Comparison of ENCODE assay signal across 21 mouse cellular contexts in the genomic region with DNA sequence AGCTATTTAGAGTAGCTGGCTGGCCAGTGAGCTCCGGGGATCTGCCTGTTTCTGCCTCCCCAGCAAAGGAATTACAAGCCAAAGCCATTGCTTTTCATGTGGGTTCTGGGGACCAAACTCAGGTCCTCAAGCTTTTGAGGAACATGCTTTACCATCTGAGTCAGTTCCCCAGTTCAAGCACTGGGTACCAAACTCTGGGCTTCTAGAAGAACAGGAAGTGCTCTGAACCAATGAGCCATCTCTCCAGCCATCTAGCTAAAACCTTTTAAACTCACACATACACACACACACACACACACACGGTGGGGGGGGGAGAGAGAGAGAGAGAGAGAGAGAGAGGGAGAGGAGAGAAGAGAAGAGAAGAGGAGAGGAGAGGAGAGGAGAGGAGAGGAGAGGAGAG. TPM values are rescaled to one million over a fixed set of nuclear protein-coding genes. Genes with fewer than 3 reads are reported as not detected.
A peak's percentile ranks its signal among the peaks of the same experiment; 100 is the strongest.
DNase-seq lines count a peak whose midpoint lies in the region; ATAC-seq and TF ChIP-seq lines count a peak whose summit lies in the region.
"Had no signal": no experiment of that assay in that cellular context is flagged by ENCODE, and none has a peak within 500 bp of the region (broad histone marks: within the 10 kb centered on the region; RNA-seq: fewer than 3 reads in every experiment).

No protein-coding gene starts in this region.

- DNase-seq in spleen, adult 2 months (ENCODE audit: low read depth in 1 of 2, low spot score in 2 of 2), result peak in 1 of 2 experiments; percentile 13
- no peak for DNase-seq in spleen, adult 12 weeks (ENCODE audit: low spot score)
- DNase-seq in induced T-regulatory cell, adult 2 months (ENCODE audit: low read depth), result peak; percentile 36
- no peak for DNase-seq in left cerebral cortex, postnatal 4 days
- no peak for DNase-seq in thymus, postnatal 4 days
- DNase-seq: adrenal gland, adult 8-10 months; adrenal gland, postnatal 36 days; cerebellum, adult 11-12 months; cerebellum, adult 9-10 months; cerebellum, postnatal 25 days; gastrocnemius, postnatal 10 days; heart, adult 18-20 months; heart, postnatal 10 days; heart, postnatal 4 days had no signal

- no peaks in the 10 kb centered on the region for H3K27me3 ChIP-seq in spleen, adult 2 months (ENCODE audit: control insufficient read depth, insufficient read depth, low read length)
- H3K27me3 ChIP-seq: embryonic facial prominence, embryonic 12.5 days; forebrain, embryonic 15.5 days; hindbrain, embryonic 12.5 days had no signal

- TF ChIP-seq POLR2A in spleen, adult 2 months (IDR thresholded peaks at IDR 0.05; ENCODE audit: low read depth, low read length), result no peak

- peak; percentile 30; the same call in 1 of the 2 replicates for ATAC-seq in megakaryocyte, adult 5-6 weeks (ENCODE audit: poor library complexity, severe bottlenecking)
- ATAC-seq: CD4-positive, CD25-positive, alpha-beta regulatory T cell, adult 4 months; forebrain, embryonic 15.5 days had no signal

- WGBS in spleen, adult 2 months, result 71% methylated on average over 1 of the region's 2 CpGs

- H3K36me3 ChIP-seq in spleen, adult 2 months (ENCODE audit: control insufficient read depth, insufficient read depth, low read length), result no peaks in the 10 kb centered on the region
- H3K36me3 ChIP-seq: embryonic facial prominence, embryonic 12.5 days; forebrain, embryonic 15.5 days; G1E; heart, embryonic 10.5 days; hindbrain, embryonic 12.5 days had no signal

- H3K4me1 ChIP-seq in spleen, adult 2 months (ENCODE audit: control insufficient read depth, insufficient read depth, insufficient read length), result peaks cover 9% of the 10 kb centered on the region; the same call in 1 of the 2 replicates
- H3K4me1 ChIP-seq: embryonic facial prominence, embryonic 12.5 days; forebrain, embryonic 15.5 days; heart, embryonic 10.5 days; hindbrain, embryonic 12.5 days had no signal

- peak overlapping the region; percentile 34 for H3K27ac ChIP-seq in spleen, adult 2 months (ENCODE audit: insufficient read depth, low read length)
- H3K27ac ChIP-seq: embryonic facial prominence, embryonic 12.5 days; forebrain, embryonic 15.5 days; heart, embryonic 10.5 days; hindbrain, embryonic 12.5 days had no signal

- no peak for TF ChIP-seq CTCF in spleen, adult 2 months (IDR thresholded peaks at IDR 0.05; ENCODE audit: extremely low read depth, insufficient read depth, insufficient read length, insufficient replicate concordance)

- H3K4me3 ChIP-seq in spleen, adult 2 months (ENCODE audit: extremely low read depth, insufficient read depth, insufficient read length), result no peak overlapping the region
- H3K4me3 ChIP-seq: embryonic facial prominence, embryonic 12.5 days; forebrain, embryonic 15.5 days; heart, embryonic 10.5 days; hindbrain, embryonic 12.5 days had no signal

- intact Hi-C loops in left cerebral cortex, postnatal 4 days (cut with DNase I), result no loop called here

RNA-seq across cellular contexts. Expression of a gene that starts 12.3 kb away (rescaled TPM):
- 22.2 and 25.9 TPM in 2 replicates for polyA plus RNA-seq in spleen, adult 2 months (2012; rRNA removed)
- total RNA-seq in megakaryocyte, adult 5-6 weeks (2015), result 48.2 and 50.2 TPM in 2 replicates
- 33.3 and 47.0 TPM in 2 replicates for total RNA-seq in megakaryocyte, adult 5-6 weeks (2017)
- 10 to 100 TPM; 37.1 to 37.5 TPM for total RNA-seq in left cerebral cortex, postnatal 4 days (2021)
